Mouse (Mus musculus) E14TG2a.4 (cell line): ENCODE data around the gene Sypl.
"Not testable (repeated sequence)": the region's sequence is repeated elsewhere in the genome, so short reads cannot be mapped to it uniquely, and the experiment has no call there.

Experiments used
- H3K27me3 ChIP-seq: 2 replicates; pipeline ENCODE4 v1.6.1; 2014; ENCODE audit warnings: low read length, control low read depth; ENCODE audit not compliant: insufficient read depth
- H3K36me3 ChIP-seq: 2 replicates; pipeline ENCODE4 v1.6.1; 2014; ENCODE audit warnings: low read length, control low read depth; ENCODE audit not compliant: insufficient read depth
- H3K4me1 ChIP-seq: replicated peaks from 2 replicates; pipeline ENCODE4 v1.6.1; 2014; ENCODE audit warnings: low read depth, low read length, control low read depth
- H3K4me3 ChIP-seq: replicated peaks from 2 replicates; pipeline ENCODE4 v1.5.1; 2014; ENCODE audit warnings: mild to moderate bottlenecking, low read length
- H3K9me3 ChIP-seq: 2 replicates; pipeline ENCODE4 v1.6.1; 2014; ENCODE audit warnings: low read length, control low read depth
- CTCF ChIP-seq: conservative IDR thresholded peaks from 2 replicates; pipeline ENCODE4 v1.5.1; 2014; ENCODE audit warnings: low read length
- NANOG ChIP-seq: IDR thresholded peaks from 2 replicates; pipeline ENCODE4 v1.6.1; 2014; ENCODE audit warnings: borderline replicate concordance, low read length, mixed read lengths
- POU5F1 ChIP-seq: IDR thresholded peaks from 2 replicates; pipeline ENCODE4 v1.6.1; 2014; ENCODE audit warnings: low read length, borderline replicate concordance

Sypl gene

DNA sequence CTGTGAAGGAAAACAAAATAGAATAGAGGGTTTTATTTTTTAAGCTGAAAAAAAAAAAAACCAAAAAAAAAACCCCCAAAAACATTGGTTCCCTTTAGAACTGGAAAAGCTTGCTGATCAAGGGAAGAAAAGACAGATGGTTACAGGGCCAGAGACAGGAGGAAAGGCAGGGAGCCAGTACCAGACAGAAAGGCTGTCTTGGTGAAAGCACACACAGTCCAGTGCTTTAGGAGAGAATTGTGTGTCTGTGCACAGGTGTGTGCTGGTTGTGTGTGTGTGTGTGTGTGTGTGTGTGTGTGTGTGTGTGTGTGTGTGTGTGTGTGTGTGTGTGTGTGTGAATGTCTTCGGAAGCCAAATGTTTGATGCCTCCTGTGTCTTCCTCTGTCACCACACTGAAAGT, 28.9 kb downstream of the Sypl start:
- no peak overlapping the region for H3K4me3 ChIP-seq
- H3K27me3 ChIP-seq: no peaks in the 10 kb centered on the region
- H3K36me3 ChIP-seq: no peaks in the 10 kb centered on the region
- H3K4me1 ChIP-seq: peaks cover 4% of the 10 kb centered on the region; the same call in 1 of the 2 replicates
- TF ChIP-seq NANOG: no peak
- TF ChIP-seq CTCF: no peak
- no peak for TF ChIP-seq POU5F1
- no peaks in the 10 kb centered on the region for H3K9me3 ChIP-seq

DNA sequence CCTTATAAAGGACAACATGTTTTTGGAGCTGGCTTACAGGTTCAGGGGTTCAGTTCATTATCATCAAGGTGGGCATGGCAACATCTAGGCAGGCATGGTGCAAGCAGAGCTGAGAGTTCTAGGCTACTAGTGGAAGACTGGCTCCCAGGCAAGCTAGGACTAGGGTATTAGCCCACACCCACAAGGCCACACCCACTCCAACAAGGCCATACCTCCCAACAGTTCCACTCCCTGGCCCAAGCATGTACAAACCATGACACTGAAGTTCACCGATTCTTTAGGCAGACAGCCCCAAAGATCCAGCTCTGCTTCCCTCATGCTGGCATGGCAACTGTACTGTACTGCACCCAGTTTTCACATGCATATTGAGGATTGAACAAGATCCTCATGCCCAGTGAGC, 29.4 kb downstream of the Sypl start:
- Histone ChIP-seq H3K36me3 (no peaks in the 10 kb centered on the region), H3K9me3 (no peaks in the 10 kb centered on the region), H3K4me1 (peaks cover 4% of the 10 kb centered on the region; the same call in 1 of the 2 replicates), H3K4me3 (no peak overlapping the region), H3K27me3 (no peaks in the 10 kb centered on the region)
- TF ChIP-seq CTCF: no peak
- TF ChIP-seq POU5F1: no peak
- TF ChIP-seq NANOG: no peak

GRCm38 (mm10) chr12:32986284-32986683, 32.6 kb downstream of the Sypl start:
- H3K4me3 ChIP-seq: no peak overlapping the region
- H3K4me1 ChIP-seq: peaks cover 13% of the 10 kb centered on the region
- H3K9me3 ChIP-seq: no peaks in the 10 kb centered on the region
- TF ChIP-seq NANOG (no peak), CTCF (no peak), POU5F1 (no peak)
- H3K36me3 ChIP-seq: no peaks in the 10 kb centered on the region
- no peaks in the 10 kb centered on the region for H3K27me3 ChIP-seq

GRCm38 (mm10) chr12:32989731-32990130, 36.0 kb downstream of the Sypl start:
- TF ChIP-seq POU5F1: no peak
- no peak for TF ChIP-seq NANOG
- no peak for TF ChIP-seq CTCF
- H3K27me3 ChIP-seq: no peaks in the 10 kb centered on the region
- no peak overlapping the region for H3K4me3 ChIP-seq
- no peaks in the 10 kb centered on the region for H3K36me3 ChIP-seq
- peaks cover 12% of the 10 kb centered on the region for H3K9me3 ChIP-seq
- peaks cover 9% of the 10 kb centered on the region for H3K4me1 ChIP-seq

- H3K36me3 ChIP-seq: no peaks in the 10 kb centered on the region
- no peak for TF ChIP-seq NANOG
- TF ChIP-seq CTCF: no peak
- TF ChIP-seq POU5F1: no peak
- H3K9me3 ChIP-seq: peaks cover 12% of the 10 kb centered on the region
- no peaks in the 10 kb centered on the region for H3K27me3 ChIP-seq
- H3K4me1 ChIP-seq: peaks cover 9% of the 10 kb centered on the region
- no peak overlapping the region for H3K4me3 ChIP-seq
Measured at GRCm38 (mm10) chr12:32994081-32994480, 40.4 kb downstream of the Sypl start.

DNA sequence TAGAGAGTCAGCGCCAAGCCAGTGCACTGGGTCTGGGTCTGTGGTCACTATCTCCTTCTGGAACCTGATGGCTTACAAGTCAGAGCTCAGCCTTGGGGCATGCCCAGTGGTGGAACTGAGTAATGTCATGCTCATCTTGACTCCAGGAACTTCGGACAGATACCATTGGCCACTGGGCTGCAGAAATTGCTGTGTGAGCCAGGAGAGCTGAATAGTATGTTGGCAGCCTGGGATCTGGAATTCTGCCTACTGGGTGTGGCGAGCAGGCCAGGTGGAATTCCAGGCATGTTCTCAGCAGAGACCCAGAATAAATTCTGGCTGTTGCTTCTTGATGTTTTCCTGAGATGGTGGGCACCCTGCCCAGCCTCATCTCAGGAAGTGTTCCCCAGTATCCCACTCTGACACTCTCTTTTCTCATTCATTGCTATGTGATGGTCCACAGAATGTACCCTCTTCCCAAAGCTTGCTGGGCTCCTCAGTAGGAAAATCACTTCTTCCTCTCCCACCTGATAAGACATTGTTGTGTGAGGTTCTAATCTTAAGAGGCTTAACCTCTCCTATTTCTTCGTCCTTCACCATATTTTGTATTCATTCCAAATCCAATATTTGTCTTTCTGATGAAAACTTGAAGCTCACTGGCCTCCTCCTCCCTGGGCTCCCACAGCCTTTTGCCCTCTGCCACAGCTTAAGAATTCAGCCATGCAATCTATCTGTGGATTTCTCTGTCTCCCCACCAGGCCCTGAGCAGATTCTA, 41.6 kb downstream of the Sypl start:
- Histone ChIP-seq H3K27me3 (peaks cover 2% of the 10 kb centered on the region; the same call in 1 of the 2 replicates), H3K9me3 (peaks cover 12% of the 10 kb centered on the region), H3K4me1 (no peaks in the 10 kb centered on the region), H3K36me3 (no peaks in the 10 kb centered on the region), H3K4me3 (no peak overlapping the region)
- TF ChIP-seq NANOG (no peak), POU5F1 (no peak), CTCF (no peak)

DNA sequence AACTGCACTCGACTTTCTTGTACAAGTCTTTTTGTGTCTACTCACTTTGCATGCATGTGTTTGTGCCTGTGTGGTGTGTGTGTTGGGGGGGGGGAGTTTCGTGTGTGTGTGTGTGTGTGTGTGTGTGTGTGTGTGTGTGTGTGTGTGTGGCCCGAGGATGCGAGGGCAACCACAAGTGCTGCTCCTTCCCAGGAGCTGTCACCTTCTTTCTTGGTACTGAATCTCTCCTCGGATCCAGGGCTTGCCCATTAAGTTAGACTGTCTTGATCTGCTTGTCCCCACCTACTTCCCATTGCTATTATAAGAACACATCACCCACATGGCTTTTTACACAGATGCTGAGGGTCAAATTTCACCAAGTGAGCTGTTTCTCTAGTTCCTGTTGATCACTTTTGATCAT, 45.1 kb downstream of the Sypl start:
- no peak for TF ChIP-seq CTCF
- TF ChIP-seq NANOG: no peak
- TF ChIP-seq POU5F1: no peak
- H3K9me3 ChIP-seq: peaks cover 6% of the 10 kb centered on the region
- no peak overlapping the region for H3K4me3 ChIP-seq
- no peaks in the 10 kb centered on the region for H3K4me1 ChIP-seq
- H3K27me3 ChIP-seq: peaks cover 13% of the 10 kb centered on the region
- H3K36me3 ChIP-seq: no peaks in the 10 kb centered on the region

- not testable (repeated sequence) for H3K4me3 ChIP-seq, H3K36me3 ChIP-seq
- peaks cover 13% of the 10 kb centered on the region for H3K27me3 ChIP-seq
Measured at GRCm38 (mm10) chr12:32999778-33000177, 46.1 kb downstream of the Sypl start.

GRCm38 (mm10) chr12:33000402-33000801, 46.7 kb downstream of the Sypl start:
- Histone ChIP-seq H3K4me3 (no peak overlapping the region), H3K9me3 (no peaks in the 10 kb centered on the region)
- TF ChIP-seq CTCF (no peak), POU5F1 (no peak), NANOG (no peak)

More at GRCm38 (mm10) chr12:32999778-33000177, 46.1 kb downstream of the Sypl start:
- H3K9me3 ChIP-seq, H3K4me1 ChIP-seq: not testable (repeated sequence)

More at GRCm38 (mm10) chr12:33000402-33000801, 46.7 kb downstream of the Sypl start:
- Histone ChIP-seq H3K27me3 (peaks cover 13% of the 10 kb centered on the region), H3K36me3 (no peaks in the 10 kb centered on the region), H3K4me1 (no peaks in the 10 kb centered on the region)
